Mouse (Mus musculus): ENCODE measurements around the gene Kdm6b. TPM values are rescaled to one million over a fixed set of nuclear protein-coding genes. Genes with fewer than 3 reads are reported as not detected.

Gene Kdm6b
- polyA plus RNA-seq, 1 experiment from 2014 or later, result 36.1 TPM

- Histone ChIP-seq H3K4me3 (ENCODE audit: low read length) (no peak overlapping the region), H3K4me2 (replicated peaks; ENCODE audit: low read depth, low read length) (no peak overlapping the region), H3K4me1 (ENCODE audit: control insufficient read depth, insufficient read depth, low read length) (peaks cover 7% of the 10 kb centered on the region; the same call in 1 of the 2 replicates), H3K36me3 (ENCODE audit: control insufficient read depth, insufficient read depth, low read length) (peaks cover 5% of the 10 kb centered on the region; the same call in 1 of the 2 replicates), H3K9ac (ENCODE audit: low read depth, low read length) (no peak overlapping the region), H3K27ac (ENCODE audit: low read depth, low read length) (no peak overlapping the region), H3K9me3 (ENCODE audit: control insufficient read depth, low read length) (no peaks in the 10 kb centered on the region), H3K27me3 (ENCODE audit: control insufficient read depth, insufficient read depth, low read length) (no peaks in the 10 kb centered on the region)
- 79% methylated on average over 7 of the region's 7 CpGs for WGBS
- ATAC-seq (ENCODE audit: low FRiP score, low TSS enrichment), result no peak
Observed at GRCm38 (mm10) chr11:69386758-69387157, 26.7 kb downstream of the Kdm6b start.

- Histone ChIP-seq H3K4me3 (ENCODE audit: low read length) (no peak overlapping the region), H3K4me2 (replicated peaks; ENCODE audit: low read depth, low read length) (no peak overlapping the region), H3K27me3 (ENCODE audit: control insufficient read depth, insufficient read depth, low read length) (no peaks in the 10 kb centered on the region), H3K9ac (ENCODE audit: low read depth, low read length) (no peak overlapping the region), H3K9me3 (ENCODE audit: control insufficient read depth, low read length) (no peaks in the 10 kb centered on the region), H3K27ac (ENCODE audit: low read depth, low read length) (no peak overlapping the region), H3K36me3 (ENCODE audit: control insufficient read depth, insufficient read depth, low read length) (peaks cover 11% of the 10 kb centered on the region; the same call in 1 of the 2 replicates), H3K4me1 (ENCODE audit: control insufficient read depth, insufficient read depth, low read length) (peaks cover 4% of the 10 kb centered on the region; the same call in 1 of the 2 replicates)
- WGBS, result 72% methylated on average over 6 of the region's 6 CpGs
- ATAC-seq (ENCODE audit: low FRiP score, low TSS enrichment), result no peak
Observed at GRCm38 (mm10) chr11:69384979-69385378, 28.5 kb downstream of the Kdm6b start.

GRCm38 (mm10) chr11:69382478-69383105, 30.9 kb downstream of the Kdm6b start:
- Histone ChIP-seq H3K27me3 (ENCODE audit: control insufficient read depth, insufficient read depth, low read length) (no peaks in the 10 kb centered on the region), H3K4me2 (replicated peaks; ENCODE audit: low read depth, low read length) (no peak overlapping the region), H3K9ac (ENCODE audit: low read depth, low read length) (no peak overlapping the region), H3K4me3 (ENCODE audit: low read length) (no peak overlapping the region), H3K4me1 (ENCODE audit: control insufficient read depth, insufficient read depth, low read length) (no peaks in the 10 kb centered on the region), H3K27ac (ENCODE audit: low read depth, low read length) (no peak overlapping the region), H3K36me3 (ENCODE audit: control insufficient read depth, insufficient read depth, low read length) (peaks cover 16% of the 10 kb centered on the region; the same call in 1 of the 2 replicates), H3K9me3 (ENCODE audit: control insufficient read depth, low read length) (no peaks in the 10 kb centered on the region)
- 51% methylated on average over 10 of the region's 10 CpGs for WGBS
- ATAC-seq (ENCODE audit: low FRiP score, low TSS enrichment), result no peak

GRCm38 (mm10) chr11:69381356-69381755, 32.1 kb downstream of the Kdm6b start:
- ATAC-seq (ENCODE audit: low FRiP score, low TSS enrichment), result no peak
- H3K27ac ChIP-seq (ENCODE audit: low read depth, low read length), result no peak overlapping the region
- no peak overlapping the region for H3K9ac ChIP-seq (ENCODE audit: low read depth, low read length)
- no peaks in the 10 kb centered on the region for H3K4me1 ChIP-seq (ENCODE audit: control insufficient read depth, insufficient read depth, low read length)
- H3K27me3 ChIP-seq (ENCODE audit: control insufficient read depth, insufficient read depth, low read length), result no peaks in the 10 kb centered on the region
- 84% methylated on average over 6 of the region's 6 CpGs for WGBS
- H3K4me3 ChIP-seq (ENCODE audit: low read length), result no peak overlapping the region
- H3K4me2 ChIP-seq (replicated peaks; ENCODE audit: low read depth, low read length), result no peak overlapping the region
- no peaks in the 10 kb centered on the region for H3K9me3 ChIP-seq (ENCODE audit: control insufficient read depth, low read length)
- peaks cover 24% of the 10 kb centered on the region; the same call in 1 of the 2 replicates for H3K36me3 ChIP-seq (ENCODE audit: control insufficient read depth, insufficient read depth, low read length)

GRCm38 (mm10) chr11:69379600-69379999, 33.9 kb downstream of the Kdm6b start:
- H3K4me3 ChIP-seq (ENCODE audit: low read length), result no peak overlapping the region
- no peak overlapping the region for H3K27ac ChIP-seq (ENCODE audit: low read depth, low read length)
- no peak overlapping the region for H3K9ac ChIP-seq (ENCODE audit: low read depth, low read length)
- no peaks in the 10 kb centered on the region for H3K4me1 ChIP-seq (ENCODE audit: control insufficient read depth, insufficient read depth, low read length)
- H3K27me3 ChIP-seq (ENCODE audit: control insufficient read depth, insufficient read depth, low read length), result no peaks in the 10 kb centered on the region
- no peak for ATAC-seq (ENCODE audit: low FRiP score, low TSS enrichment)
- WGBS, result 82% methylated on average over 3 of the region's 3 CpGs
- peaks cover 33% of the 10 kb centered on the region for H3K36me3 ChIP-seq (ENCODE audit: control insufficient read depth, insufficient read depth, low read length)
- H3K9me3 ChIP-seq (ENCODE audit: control insufficient read depth, low read length), result no peaks in the 10 kb centered on the region
- H3K4me2 ChIP-seq (replicated peaks; ENCODE audit: low read depth, low read length), result no peak overlapping the region

GRCm38 (mm10) chr11:69377766-69378165, 35.7 kb downstream of the Kdm6b start:
- Histone ChIP-seq H3K4me1 (ENCODE audit: control insufficient read depth, insufficient read depth, low read length) (no peaks in the 10 kb centered on the region), H3K36me3 (ENCODE audit: control insufficient read depth, insufficient read depth, low read length) (peaks cover 46% of the 10 kb centered on the region), H3K4me2 (replicated peaks; ENCODE audit: low read depth, low read length) (no peak overlapping the region), H3K27ac (ENCODE audit: low read depth, low read length) (no peak overlapping the region), H3K4me3 (ENCODE audit: low read length) (no peak overlapping the region), H3K27me3 (ENCODE audit: control insufficient read depth, insufficient read depth, low read length) (no peaks in the 10 kb centered on the region), H3K9ac (ENCODE audit: low read depth, low read length) (no peak overlapping the region), H3K9me3 (ENCODE audit: control insufficient read depth, low read length) (no peaks in the 10 kb centered on the region)
- no peak for ATAC-seq (ENCODE audit: low FRiP score, low TSS enrichment)
- WGBS, result 93% methylated on average over 3 of the region's 3 CpGs

GRCm38 (mm10) chr11:69375646-69376045, 37.8 kb downstream of the Kdm6b start:
- Histone ChIP-seq H3K4me3 (ENCODE audit: low read length) (no peak overlapping the region), H3K9ac (ENCODE audit: low read depth, low read length) (no peak overlapping the region), H3K4me1 (ENCODE audit: control insufficient read depth, insufficient read depth, low read length) (peaks cover 18% of the 10 kb centered on the region), H3K27ac (ENCODE audit: low read depth, low read length) (no peak overlapping the region), H3K36me3 (ENCODE audit: control insufficient read depth, insufficient read depth, low read length) (peaks cover 46% of the 10 kb centered on the region), H3K4me2 (replicated peaks; ENCODE audit: low read depth, low read length) (no peak overlapping the region), H3K9me3 (ENCODE audit: control insufficient read depth, low read length) (no peaks in the 10 kb centered on the region), H3K27me3 (ENCODE audit: control insufficient read depth, insufficient read depth, low read length) (no peaks in the 10 kb centered on the region)
- ATAC-seq (ENCODE audit: low FRiP score, low TSS enrichment), result no peak
- WGBS, result 91% methylated on average over 4 of the region's 4 CpGs

- Histone ChIP-seq H3K27ac (ENCODE audit: low read depth, low read length) (no peak overlapping the region), H3K9me3 (ENCODE audit: control insufficient read depth, low read length) (no peaks in the 10 kb centered on the region), H3K27me3 (ENCODE audit: control insufficient read depth, insufficient read depth, low read length) (no peaks in the 10 kb centered on the region), H3K4me3 (ENCODE audit: low read length) (no peak overlapping the region), H3K36me3 (ENCODE audit: control insufficient read depth, insufficient read depth, low read length) (peaks cover 40% of the 10 kb centered on the region), H3K4me1 (ENCODE audit: control insufficient read depth, insufficient read depth, low read length) (peaks cover 18% of the 10 kb centered on the region), H3K9ac (ENCODE audit: low read depth, low read length) (no peak overlapping the region), H3K4me2 (replicated peaks; ENCODE audit: low read depth, low read length) (no peak overlapping the region)
- WGBS, result 94% methylated on average over 16 of the region's 16 CpGs
- no peak for ATAC-seq (ENCODE audit: low FRiP score, low TSS enrichment)
Observed at GRCm38 (mm10) chr11:69373223-69373965, 40.1 kb downstream of the Kdm6b start.

GRCm38 (mm10) chr11:69372780-69373170, 40.7 kb downstream of the Kdm6b start:
- Histone ChIP-seq H3K27ac (ENCODE audit: low read depth, low read length) (peak overlapping the region; percentile 82; the same call in 1 of the 2 replicates), H3K4me3 (ENCODE audit: low read length) (no peak overlapping the region), H3K36me3 (ENCODE audit: control insufficient read depth, insufficient read depth, low read length) (peaks cover 37% of the 10 kb centered on the region), H3K27me3 (ENCODE audit: control insufficient read depth, insufficient read depth, low read length) (no peaks in the 10 kb centered on the region), H3K4me2 (replicated peaks; ENCODE audit: low read depth, low read length) (peak overlapping the region; percentile 40; the same call in 1 of the 2 replicates), H3K9ac (ENCODE audit: low read depth, low read length) (no peak overlapping the region), H3K9me3 (ENCODE audit: control insufficient read depth, low read length) (no peaks in the 10 kb centered on the region), H3K4me1 (ENCODE audit: control insufficient read depth, insufficient read depth, low read length) (peaks cover 21% of the 10 kb centered on the region)
- WGBS, result 65% methylated on average over 3 of the region's 3 CpGs
- no peak for ATAC-seq (ENCODE audit: low FRiP score, low TSS enrichment)
